Mouse (Mus musculus) heart, embryonic 13.5 days (tissue): ENCODE measurements around the gene Gm4131. TPM values are rescaled to one million over a fixed set of nuclear protein-coding genes. Genes with fewer than 3 reads are reported as not detected.
"Not testable (repeated sequence)": the region's sequence is repeated elsewhere in the genome, so short reads cannot be mapped to it uniquely, and the experiment has no call there.

Experiments used
- ATAC-seq: fragments of 200-750 bp; cut with Nextera tagmentation; 2 replicates; pipeline ENCODE4 v1.8.0; 2017; ENCODE audit warnings: moderate TSS enrichment; ENCODE audit not compliant: insufficient number of reproducible peaks, low FRiP score, low TSS enrichment; ENCODE audit errors: extremely low read depth
- H3K27ac ChIP-seq: fragments of 300-500 bp; sonication (generic); replicated peaks from 2 replicates; pipeline ENCODE4 v1.5.1; 2015; ENCODE audit warnings: moderate library complexity, mild to moderate bottlenecking, inconsistent platforms
- H3K27me3 ChIP-seq: fragments of 300-500 bp; sonication (generic); replicated peaks from 2 replicates; pipeline ENCODE4 v1.6.1; 2015; ENCODE audit warnings: mild to moderate bottlenecking, inconsistent platforms
- H3K36me3 ChIP-seq: fragments of 300-500 bp; sonication (generic); 2 replicates; pipeline ENCODE4 v1.6.1; 2015; ENCODE audit warnings: mild to moderate bottlenecking, inconsistent platforms
- H3K4me1 ChIP-seq: fragments of 300-500 bp; sonication (generic); 2 replicates; pipeline ENCODE4 v1.6.1; 2015; ENCODE audit warnings: inconsistent platforms
- H3K4me2 ChIP-seq: fragments of 300-500 bp; sonication (generic); 2 replicates; pipeline ENCODE4 v1.6.1; 2015; ENCODE audit warnings: inconsistent platforms, mild to moderate bottlenecking, moderate library complexity
- H3K4me3 ChIP-seq: fragments of 300-500 bp; sonication (generic); 2 replicates; pipeline ENCODE4 v1.5.1; 2015; ENCODE audit warnings: moderate library complexity, mild to moderate bottlenecking, inconsistent platforms
- H3K9ac ChIP-seq: fragments of 300-500 bp; sonication (generic); 2 replicates; pipeline ENCODE4 v1.6.1; 2015; ENCODE audit warnings: inconsistent platforms, mild to moderate bottlenecking, moderate library complexity
- H3K9me3 ChIP-seq: fragments of 300-500 bp; sonication (generic); 2 replicates; pipeline ENCODE4 v1.6.1; 2016; ENCODE audit warnings: inconsistent platforms
- WGBS: fragments of 180-500 bp; shearing (Covaris S2); methylation state at CpG from one replicate; pipeline ENCODE4 v1.1.7; 2015; ENCODE audit warnings: mixed read lengths; 5-methylcytosine and 5-hydroxymethylcytosine counted together
- polyA plus RNA-seq: library from polyadenylated mRNA; unstranded; fragments of >200 nt; fragmentation: Nextera tagmentation; extraction: Ambion mirVana; gene quantifications from 2 replicates; pipeline ENCODE4 v1.2.1, GENCODE M21; 2015

Gm4131 gene
- not detected in 2 replicates for polyA plus RNA-seq

DNA sequence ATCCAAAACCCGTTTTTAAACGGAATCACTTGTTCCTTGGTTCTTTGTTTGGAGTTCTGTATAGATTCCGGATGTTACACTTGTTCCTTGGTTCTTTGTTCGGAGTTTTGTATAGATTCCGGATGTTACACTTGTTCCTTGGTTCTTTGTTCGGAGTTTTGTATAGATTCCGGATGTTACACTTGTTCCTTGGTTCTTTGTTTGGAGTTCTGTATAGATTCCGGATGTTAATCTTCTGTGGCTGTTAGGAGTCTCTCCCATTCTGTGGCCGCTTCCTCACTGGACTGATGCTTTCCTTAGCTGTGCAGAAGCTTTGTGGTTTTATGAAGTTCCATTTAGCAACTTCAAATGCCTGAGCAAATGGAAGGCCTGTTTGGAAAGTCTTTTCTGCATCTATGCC is at the start of gene Gm4131:
Gene Gm4131, minus strand, starts transcription at position 101 of the 400 bp plus-strand sequence.
- not testable (repeated sequence) for H3K36me3 ChIP-seq

DNA sequence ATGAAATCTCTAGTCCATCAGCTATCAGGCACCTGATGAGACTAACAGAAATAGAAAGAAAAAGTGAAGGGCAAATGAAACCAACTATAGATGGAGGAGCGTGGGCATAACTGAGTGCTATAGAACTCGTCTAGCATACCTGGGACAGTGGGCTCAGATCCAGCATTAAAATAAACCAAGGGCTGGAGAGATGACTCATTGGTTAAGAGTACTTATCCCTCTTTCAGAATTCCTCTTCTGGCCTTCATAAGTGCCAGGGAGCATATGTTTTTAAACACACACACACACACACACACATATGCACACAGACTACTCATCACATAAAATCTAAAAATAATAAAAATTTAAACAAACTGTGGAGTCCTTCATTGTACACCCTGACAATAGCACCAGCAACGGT is 43.2 kb upstream of the Gm4131 start:
- 59% methylated on average over 3 of the region's 3 CpGs for WGBS
- Histone ChIP-seq H3K4me3 (no peak overlapping the region), H3K27ac (no peak overlapping the region), H3K36me3 (no peaks in the 10 kb centered on the region), H3K27me3 (no peaks in the 10 kb centered on the region), H3K9me3 (no peaks in the 10 kb centered on the region), H3K4me1 (peaks cover 4% of the 10 kb centered on the region; the same call in 1 of the 2 replicates), H3K4me2 (no peak overlapping the region), H3K9ac (no peak overlapping the region)
- ATAC-seq = no peak

More for the DNA sequence above, at the start of gene Gm4131:
- H3K4me1 ChIP-seq = peaks cover 20% of the 10 kb centered on the region
- H3K9me3 ChIP-seq, H3K27ac ChIP-seq, H3K27me3 ChIP-seq, H3K4me3 ChIP-seq, ATAC-seq, H3K4me2 ChIP-seq, H3K9ac ChIP-seq: not testable (repeated sequence)
- WGBS = 79% methylated on average over 9 of the region's 9 CpGs

DNA sequence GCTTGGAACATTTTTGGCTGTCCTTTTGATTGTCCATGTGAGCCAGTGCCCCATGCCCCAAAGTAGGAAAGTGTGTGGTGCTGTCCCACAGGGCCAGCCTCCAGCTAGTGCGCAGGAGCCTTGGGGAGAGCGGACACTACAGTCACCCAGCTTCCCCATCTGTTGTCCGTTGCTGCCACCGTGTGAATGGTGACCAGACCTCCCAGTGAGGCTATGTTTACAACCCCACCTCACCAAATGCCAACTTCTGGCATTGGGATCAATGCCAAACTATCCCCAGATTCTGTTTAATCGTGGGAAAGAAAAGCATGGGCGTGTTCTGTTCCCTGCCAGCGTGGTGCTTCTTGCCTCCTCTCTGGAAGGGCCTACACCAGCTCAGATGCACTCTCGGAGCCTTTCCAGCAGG is 41.1 kb upstream of the Gm4131 start:
- Histone ChIP-seq H3K36me3 (no peaks in the 10 kb centered on the region), H3K4me2 (no peak overlapping the region), H3K4me1 (peaks cover 7% of the 10 kb centered on the region; the same call in 1 of the 2 replicates), H3K27ac (no peak overlapping the region), H3K4me3 (no peak overlapping the region), H3K27me3 (no peaks in the 10 kb centered on the region), H3K9ac (no peak overlapping the region), H3K9me3 (no peaks in the 10 kb centered on the region)
- no peak for ATAC-seq
- WGBS = 65% methylated on average over 8 of the region's 8 CpGs

DNA sequence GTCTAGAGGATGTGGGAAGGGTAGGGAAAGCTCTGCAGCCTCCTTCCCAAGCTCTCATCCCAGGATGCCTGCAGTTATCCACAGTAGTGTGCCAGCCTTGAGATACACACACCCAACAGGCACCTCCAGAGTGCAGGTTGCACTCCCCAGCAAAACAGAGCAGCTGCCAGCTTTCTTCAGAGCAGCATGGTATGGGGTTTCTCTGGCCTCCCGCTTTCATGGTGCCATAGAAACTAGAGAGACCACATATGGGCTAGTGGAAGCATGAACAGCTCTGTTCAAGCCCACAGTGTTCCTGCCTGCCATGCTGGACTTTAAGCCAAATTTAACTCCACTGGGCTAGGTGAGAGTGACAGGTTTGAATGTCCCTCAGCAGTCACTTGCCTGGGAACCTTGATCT is 36.1 kb upstream of the Gm4131 start:
- ATAC-seq = no peak
- Histone ChIP-seq H3K36me3 (no peaks in the 10 kb centered on the region), H3K27me3 (no peaks in the 10 kb centered on the region), H3K9ac (no peak overlapping the region), H3K27ac (no peak overlapping the region), H3K4me2 (no peak overlapping the region), H3K4me3 (no peak overlapping the region), H3K4me1 (peaks cover 13% of the 10 kb centered on the region; the same call in 1 of the 2 replicates), H3K9me3 (no peaks in the 10 kb centered on the region)
- 93% methylated on average over 1 of the region's 1 CpGs for WGBS

DNA sequence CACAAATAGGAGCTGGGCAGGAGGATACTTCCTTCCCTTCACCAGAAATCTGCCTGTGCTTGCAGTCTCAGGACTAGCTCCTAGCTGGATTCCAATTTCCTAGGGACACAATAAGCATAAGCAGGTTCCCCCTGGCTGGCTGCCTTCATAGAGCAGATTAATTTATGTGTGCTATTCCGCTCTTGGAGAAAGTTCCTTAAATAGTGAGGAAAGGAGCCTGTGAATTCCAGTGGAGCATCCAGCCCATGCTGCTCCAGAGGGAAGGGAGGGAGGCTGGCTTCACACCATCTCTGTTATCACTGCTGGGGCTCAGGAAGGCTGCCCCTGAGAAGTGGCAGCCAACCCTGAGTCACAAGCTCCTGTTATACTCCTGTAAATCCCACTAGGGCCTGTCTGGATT is 35.5 kb upstream of the Gm4131 start:
- Histone ChIP-seq H3K27ac (no peak overlapping the region), H3K9ac (no peak overlapping the region), H3K9me3 (no peaks in the 10 kb centered on the region), H3K4me1 (peaks cover 13% of the 10 kb centered on the region; the same call in 1 of the 2 replicates), H3K27me3 (no peaks in the 10 kb centered on the region), H3K4me3 (no peak overlapping the region), H3K36me3 (no peaks in the 10 kb centered on the region), H3K4me2 (no peak overlapping the region)
- 54% methylated on average over 1 of the region's 1 CpGs for WGBS
- ATAC-seq = no peak

DNA sequence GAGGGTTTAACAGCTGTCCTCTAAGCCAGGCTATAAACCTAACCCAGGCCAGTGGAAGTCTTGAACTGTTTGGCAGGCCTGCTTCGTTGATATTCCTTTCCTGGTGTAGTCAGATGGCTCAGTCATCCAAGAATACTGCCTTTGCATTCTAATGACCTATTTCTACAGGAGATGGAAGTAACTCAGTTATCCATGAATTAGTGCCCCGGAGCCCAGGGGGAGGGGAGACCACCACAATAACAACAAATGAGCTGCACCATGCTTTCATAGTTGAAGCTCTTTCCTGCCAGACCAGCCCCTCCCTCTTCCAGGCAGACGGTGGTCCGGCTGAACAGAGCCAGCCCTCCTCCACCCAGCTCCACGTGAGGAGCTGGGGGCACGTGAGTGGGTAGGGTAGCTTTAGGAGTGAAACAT is 33.4 kb upstream of the Gm4131 start:
- H3K9me3 ChIP-seq = 0 out of 2 replicates have a peak, but pooled peaks cover under 1% of the 10 kb centered on the region
- no peak overlapping the region for H3K4me2 ChIP-seq
- peaks cover 13% of the 10 kb centered on the region; the same call in 1 of the 2 replicates for H3K4me1 ChIP-seq
- no peak overlapping the region for H3K4me3 ChIP-seq
- WGBS = 80% methylated on average over 6 of the region's 6 CpGs
- no peaks in the 10 kb centered on the region for H3K36me3 ChIP-seq
- H3K27ac ChIP-seq = no peak overlapping the region
- no peak for ATAC-seq
- no peaks in the 10 kb centered on the region for H3K27me3 ChIP-seq
- no peak overlapping the region for H3K9ac ChIP-seq

DNA sequence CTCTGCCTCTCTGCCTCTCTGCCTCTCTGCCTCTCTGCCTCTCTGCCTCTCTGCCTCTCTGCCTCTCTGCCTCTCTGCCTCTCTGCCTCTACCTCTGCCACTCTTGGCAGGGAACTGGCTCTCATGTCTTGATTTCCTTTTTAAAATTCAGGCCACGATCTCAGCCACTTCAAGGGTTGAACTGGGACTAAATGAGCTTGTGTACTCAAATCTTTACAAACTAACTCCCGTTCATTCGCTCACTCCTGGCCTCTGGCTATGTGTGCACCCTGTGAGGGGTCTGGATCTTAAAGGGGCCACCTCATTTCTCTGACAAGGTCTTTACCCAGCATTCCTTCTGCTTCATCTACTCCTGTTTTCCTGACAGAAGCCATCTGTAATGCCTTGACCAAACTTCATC is 18.6 kb upstream of the Gm4131 start:
- WGBS = 51% methylated on average over 3 of the region's 3 CpGs
- H3K27ac ChIP-seq = no peak overlapping the region
- H3K4me2 ChIP-seq = no peak overlapping the region
- no peaks in the 10 kb centered on the region for H3K9me3 ChIP-seq
- peaks cover 7% of the 10 kb centered on the region; the same call in 1 of the 2 replicates for H3K27me3 ChIP-seq
- no peaks in the 10 kb centered on the region for H3K36me3 ChIP-seq
- no peaks in the 10 kb centered on the region for H3K4me1 ChIP-seq
- H3K4me3 ChIP-seq = no peak overlapping the region
- ATAC-seq = no peak
- H3K9ac ChIP-seq = no peak overlapping the region

DNA sequence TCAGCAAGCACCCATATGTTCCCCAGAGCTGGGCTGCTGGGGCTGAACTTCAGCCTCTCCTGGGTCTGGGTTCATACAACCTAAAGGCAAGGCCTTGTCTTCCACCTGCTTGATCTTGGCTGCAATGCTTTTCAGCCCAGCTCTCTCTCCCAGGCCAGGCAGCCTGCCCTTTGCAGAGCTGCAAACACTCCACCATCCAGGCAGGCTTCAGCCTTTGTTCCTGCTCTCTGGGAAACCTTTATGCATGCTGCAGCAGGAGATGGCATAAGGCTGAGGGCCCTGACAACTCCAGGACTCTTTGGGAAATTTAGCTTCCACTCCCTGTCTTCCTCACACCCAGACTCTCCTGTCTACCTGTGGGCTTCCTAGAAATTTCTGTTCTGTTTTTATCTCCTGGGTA is 17.9 kb upstream of the Gm4131 start:
- Histone ChIP-seq H3K4me1 (no peaks in the 10 kb centered on the region), H3K9ac (no peak overlapping the region), H3K36me3 (no peaks in the 10 kb centered on the region), H3K4me3 (no peak overlapping the region), H3K4me2 (no peak overlapping the region), H3K27ac (no peak overlapping the region), H3K9me3 (no peaks in the 10 kb centered on the region), H3K27me3 (peaks cover 7% of the 10 kb centered on the region; the same call in 1 of the 2 replicates)
- no peak for ATAC-seq

DNA sequence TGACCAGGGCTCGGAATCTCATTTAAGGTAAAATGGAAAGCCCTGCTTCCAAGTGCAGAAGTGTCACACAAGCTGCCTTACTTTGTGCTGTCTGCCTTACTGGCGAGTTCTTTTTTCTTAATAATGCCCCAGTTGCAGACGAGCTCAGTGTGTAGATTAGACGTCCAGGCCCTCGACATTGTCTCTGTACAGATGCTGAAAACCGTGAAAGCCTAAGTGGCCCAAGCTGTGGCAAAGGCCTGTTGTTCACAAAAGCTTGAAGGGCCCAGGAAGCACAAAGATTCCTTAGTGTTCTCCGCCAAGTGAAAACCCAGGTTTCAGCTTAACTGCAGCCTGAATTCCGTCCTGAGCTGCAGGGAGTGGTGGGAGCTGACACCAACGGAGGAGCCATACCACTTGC is 15.0 kb upstream of the Gm4131 start:
- Histone ChIP-seq H3K36me3 (no peaks in the 10 kb centered on the region), H3K4me2 (no peak overlapping the region), H3K4me1 (no peaks in the 10 kb centered on the region), H3K4me3 (no peak overlapping the region), H3K27me3 (no peaks in the 10 kb centered on the region; the same call in 1 of the 2 replicates), H3K9ac (no peak overlapping the region), H3K9me3 (no peaks in the 10 kb centered on the region), H3K27ac (no peak overlapping the region)
- 78% methylated on average over 9 of the region's 9 CpGs for WGBS
- ATAC-seq = no peak

DNA sequence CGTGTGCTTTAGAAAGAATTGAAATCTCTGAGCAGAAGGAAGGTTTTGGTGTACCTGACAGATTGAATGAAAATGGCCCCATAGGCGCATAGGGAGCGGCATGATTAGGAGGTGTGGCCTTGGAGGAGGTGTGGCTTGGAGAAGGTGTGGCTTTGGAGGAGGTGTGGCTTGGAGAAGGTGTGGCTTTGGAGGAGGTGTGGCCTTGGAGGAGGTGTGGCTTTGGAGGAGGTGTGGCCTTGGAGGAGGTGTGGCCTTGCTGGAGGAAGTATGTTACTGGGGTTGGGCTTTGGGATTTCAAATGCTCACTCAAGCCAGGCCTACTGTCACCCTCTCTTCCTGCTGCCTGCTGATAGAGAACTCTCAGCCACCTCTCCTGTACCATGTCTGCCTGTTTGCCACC is 14.2 kb upstream of the Gm4131 start:
- Histone ChIP-seq H3K9ac (no peak overlapping the region), H3K27ac (no peak overlapping the region), H3K27me3 (no peaks in the 10 kb centered on the region; the same call in 1 of the 2 replicates), H3K4me1 (no peaks in the 10 kb centered on the region), H3K36me3 (no peaks in the 10 kb centered on the region), H3K9me3 (no peaks in the 10 kb centered on the region), H3K4me2 (no peak overlapping the region), H3K4me3 (no peak overlapping the region)
- WGBS = 76% methylated on average over 3 of the region's 3 CpGs
- no peak for ATAC-seq

DNA sequence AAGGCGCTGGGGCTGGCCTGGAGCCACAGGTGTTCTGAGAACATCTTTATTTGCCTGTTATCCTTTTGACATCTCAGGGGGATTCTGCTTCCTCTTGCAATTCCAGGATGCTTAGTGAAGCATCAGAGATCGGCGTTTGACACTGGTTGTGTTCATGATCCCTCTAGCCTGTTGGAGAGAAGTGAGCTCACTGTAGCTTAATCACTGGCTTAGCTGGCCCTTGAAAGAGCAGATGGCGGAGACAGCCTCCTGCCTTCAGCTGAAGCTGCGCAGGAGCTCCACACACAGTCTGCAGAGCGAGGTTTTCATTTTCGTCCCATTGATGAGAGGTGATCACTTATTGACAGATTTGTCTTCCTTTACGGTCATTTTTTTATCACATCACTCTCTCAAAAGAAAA is 9.1 kb upstream of the Gm4131 start:
- no peaks in the 10 kb centered on the region for H3K27me3 ChIP-seq
- no peaks in the 10 kb centered on the region for H3K9me3 ChIP-seq
- H3K27ac ChIP-seq = no peak overlapping the region
- H3K4me1 ChIP-seq = peaks cover 10% of the 10 kb centered on the region; the same call in 1 of the 2 replicates
- no peak overlapping the region for H3K4me3 ChIP-seq
- no peak for ATAC-seq
- WGBS = 64% methylated on average over 8 of the region's 8 CpGs
- no peak overlapping the region for H3K4me2 ChIP-seq
- H3K36me3 ChIP-seq = no peaks in the 10 kb centered on the region
- H3K9ac ChIP-seq = no peak overlapping the region

DNA sequence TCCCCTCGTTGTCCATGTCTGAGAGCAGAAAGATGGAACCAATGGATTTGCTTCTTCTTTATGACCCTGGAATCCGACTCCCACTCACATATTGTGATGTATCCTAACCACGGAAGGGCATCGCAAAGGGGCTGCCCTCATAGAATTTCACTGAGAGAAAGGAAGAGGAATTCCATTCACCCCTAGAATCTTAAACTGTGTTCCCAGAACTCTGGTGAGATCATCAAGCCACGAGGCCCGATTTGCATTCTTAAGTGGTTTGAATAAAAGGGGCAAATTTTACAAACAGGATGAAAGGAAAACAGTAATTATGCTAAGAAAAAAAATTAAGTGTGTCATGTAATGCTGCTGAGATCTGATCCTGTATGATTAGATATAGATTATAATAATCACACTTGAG is 8.2 kb upstream of the Gm4131 start:
- ATAC-seq = no peak
- no peak overlapping the region for H3K4me2 ChIP-seq

More for the DNA sequence above, 8.2 kb upstream of the Gm4131 start:
- H3K9me3 ChIP-seq = no peaks in the 10 kb centered on the region
- no peaks in the 10 kb centered on the region for H3K36me3 ChIP-seq
- H3K27ac ChIP-seq = no peak overlapping the region
- H3K4me1 ChIP-seq = peaks cover 18% of the 10 kb centered on the region
- H3K27me3 ChIP-seq = no peaks in the 10 kb centered on the region
- H3K9ac ChIP-seq = no peak overlapping the region
- WGBS = 62% methylated on average over 6 of the region's 6 CpGs
- no peak overlapping the region for H3K4me3 ChIP-seq
